Mouse (Mus musculus) telencephalon, adult 2 months (tissue): Measurements from ENCODE around the gene Fam107a.

ENCODE experiments used
- DNase-seq: peaks from one replicate; pipeline ENCODE4 v3.0.0-alpha.2; 2011; ENCODE audit warnings: low read depth, low spot score

Gene Fam107a

GRCm38 (mm10) chr14:8256881-8257280, 60.9 kb downstream of the Fam107a start:
- DNase-seq, result no peak

DNA sequence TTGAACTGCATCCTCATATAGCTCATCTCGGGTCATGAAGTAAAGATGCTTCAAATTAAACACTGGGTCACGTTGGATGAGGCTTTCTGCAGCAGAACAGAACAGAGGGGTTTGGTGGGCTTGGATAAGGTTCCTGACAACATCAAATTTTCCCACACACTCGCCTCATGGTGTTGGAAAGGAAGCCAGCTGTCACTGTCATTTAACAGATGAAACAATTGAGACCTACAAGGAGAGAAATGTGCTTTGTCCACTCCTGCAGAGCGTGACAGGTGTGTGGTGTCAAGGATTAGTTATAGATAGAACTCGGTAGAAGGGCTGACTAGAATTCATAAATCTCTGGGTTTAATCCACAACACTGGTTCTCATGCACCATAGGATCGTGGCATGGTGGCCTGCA, 61.8 kb downstream of the Fam107a start:
- no peak for DNase-seq

- DNase-seq, result peak; percentile 24
Observed at GRCm38 (mm10) chr14:8255076-8255729, 62.6 kb downstream of the Fam107a start.

DNA sequence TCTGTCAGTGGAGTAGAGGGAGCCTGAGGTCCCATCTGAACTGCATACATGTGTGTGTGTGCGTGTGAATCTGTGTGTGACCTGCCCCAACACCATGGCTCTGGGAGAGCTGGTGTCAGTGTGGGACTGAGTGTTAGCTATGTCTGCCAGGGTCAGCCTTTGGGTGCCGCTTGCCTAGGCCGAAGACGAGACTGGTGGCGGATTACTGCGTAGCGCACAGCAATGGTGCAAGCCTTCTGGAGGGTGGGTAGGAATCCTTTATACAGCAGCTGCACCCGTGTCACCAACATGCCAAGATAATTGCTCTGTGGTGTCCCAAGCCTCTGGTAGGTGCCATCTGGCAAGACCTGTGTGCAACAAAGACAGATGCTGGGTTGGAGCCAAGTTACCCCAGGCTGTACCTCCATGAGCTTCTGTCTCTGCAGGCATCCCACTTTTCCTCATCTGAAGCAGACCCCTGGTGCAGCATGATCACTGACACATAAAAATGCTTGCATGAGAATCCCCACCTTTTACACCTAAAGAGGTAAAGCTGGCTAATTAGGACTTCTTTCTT, 66.4 kb downstream of the Fam107a start:
- no peak for DNase-seq

- DNase-seq, result no peak
Observed at GRCm38 (mm10) chr14:8250141-8250871, 67.5 kb downstream of the Fam107a start.

DNA sequence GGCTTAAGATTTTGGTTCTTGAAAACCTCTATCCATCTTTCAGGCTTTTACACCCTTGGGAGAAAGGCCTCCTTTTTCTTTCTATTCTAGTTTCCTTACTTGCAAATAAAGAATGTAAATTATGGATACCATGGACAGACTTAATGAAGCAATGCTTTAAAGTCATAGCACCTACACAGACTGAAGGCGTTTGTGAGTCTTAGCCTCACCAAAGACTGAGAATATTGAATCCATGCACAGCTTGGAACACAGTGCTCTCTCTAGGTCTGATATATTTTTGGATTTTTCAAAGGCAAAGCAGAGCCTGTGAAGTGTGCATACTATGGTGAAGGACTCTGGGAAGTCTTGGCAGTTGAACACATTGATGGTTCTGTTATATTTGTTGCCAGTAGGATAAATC, 68.6 kb downstream of the Fam107a start:
- peak; percentile 52 for DNase-seq

DNA sequence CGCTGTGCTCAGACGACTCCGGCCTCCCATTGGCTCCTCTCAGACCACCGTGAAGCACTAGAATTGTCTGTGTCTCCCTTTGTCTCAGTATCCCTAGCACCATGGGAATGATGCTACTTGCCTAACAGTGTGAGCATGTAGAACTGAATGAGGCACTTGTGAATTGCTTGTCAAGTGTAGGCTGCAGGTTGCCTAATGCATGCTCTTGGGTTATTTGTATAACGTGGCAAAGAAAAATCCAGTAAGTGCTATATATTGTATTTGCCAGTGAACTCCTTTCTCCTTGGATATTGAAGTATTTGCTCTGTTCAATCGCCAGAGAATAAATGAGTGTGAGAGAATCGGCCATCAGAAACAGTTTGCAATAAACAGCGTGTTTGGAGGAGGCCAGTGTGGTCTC, 70.9 kb downstream of the Fam107a start:
- no peak for DNase-seq
